Mouse (Mus musculus): ENCODE measurements around the gene Trpv3. TPM values are rescaled to one million over a fixed set of nuclear protein-coding genes. Genes with fewer than 3 reads are reported as not detected.
"Not testable (repeated sequence)": the region's sequence is repeated elsewhere in the genome, so short reads cannot be mapped to it uniquely, and the experiment has no call there.

The Trpv3 gene
- total and polyA plus RNA-seq, 2 experiments from 2014 or later = 0.24 to 0.52 TPM

GRCm38 (mm10) chr11:73283369-73283768 lies 16.2 kb downstream of the Trpv3 start:
- H3K27ac ChIP-seq = no peak overlapping the region
- H3K36me3 ChIP-seq (ENCODE audit: insufficient read depth, low read length) = no peaks in the 10 kb centered on the region
- DNase-seq (ENCODE audit: low spot score) (no peak), ATAC-seq (no peak)
- H3K4me1 ChIP-seq (ENCODE audit: insufficient read depth, low read length) = no peaks in the 10 kb centered on the region
- no peaks in the 10 kb centered on the region for H3K27me3 ChIP-seq (ENCODE audit: insufficient read depth, low read length)
- no peak overlapping the region for H3K9ac ChIP-seq (replicated peaks; ENCODE audit: low read length)
- TF ChIP-seq CTCF (IDR thresholded peaks at IDR 0.05; ENCODE audit: low read depth) = no peak
- no peaks in the 10 kb centered on the region for H3K9me3 ChIP-seq (ENCODE audit: low read length)
- WGBS = 72% methylated on average over 9 of the region's 9 CpGs
- H3K4me2 ChIP-seq (ENCODE audit: low read depth, low read length) = no peak overlapping the region
- no peak overlapping the region for H3K4me3 ChIP-seq (ENCODE audit: low read length)

- Histone ChIP-seq H3K4me2 (ENCODE audit: low read depth, low read length) (no peak overlapping the region), H3K4me1 (ENCODE audit: insufficient read depth, low read length) (no peaks in the 10 kb centered on the region), H3K36me3 (ENCODE audit: insufficient read depth, low read length) (no peaks in the 10 kb centered on the region), H3K27ac (no peak overlapping the region), H3K9me3 (ENCODE audit: low read length) (no peaks in the 10 kb centered on the region), H3K27me3 (ENCODE audit: insufficient read depth, low read length) (no peaks in the 10 kb centered on the region), H3K9ac (replicated peaks; ENCODE audit: low read length) (no peak overlapping the region), H3K4me3 (ENCODE audit: low read length) (no peak overlapping the region)
- DNase-seq (ENCODE audit: low spot score) = no peak
- no peak for ATAC-seq
- WGBS = 60% methylated on average over 1 of the region's 1 CpGs
- TF ChIP-seq CTCF (IDR thresholded peaks at IDR 0.05; ENCODE audit: low read depth) = no peak
These were observed 16.7 kb downstream of the Trpv3 start for GRCm38 (mm10) chr11:73283926-73284325.

GRCm38 (mm10) chr11:73284351-73284750 lies 17.2 kb downstream of the Trpv3 start:
- DNase-seq (ENCODE audit: low spot score) (no peak), ATAC-seq (no peak)
- Histone ChIP-seq H3K4me2 (ENCODE audit: low read depth, low read length) (no peak overlapping the region), H3K27ac (no peak overlapping the region), H3K4me3 (ENCODE audit: low read length) (no peak overlapping the region), H3K9ac (replicated peaks; ENCODE audit: low read length) (no peak overlapping the region), H3K9me3 (ENCODE audit: low read length) (no peaks in the 10 kb centered on the region), H3K27me3 (ENCODE audit: insufficient read depth, low read length) (no peaks in the 10 kb centered on the region), H3K4me1 (ENCODE audit: insufficient read depth, low read length) (no peaks in the 10 kb centered on the region), H3K36me3 (ENCODE audit: insufficient read depth, low read length) (no peaks in the 10 kb centered on the region)
- no peak for TF ChIP-seq CTCF (IDR thresholded peaks at IDR 0.05; ENCODE audit: low read depth)

GRCm38 (mm10) chr11:73289621-73290020 lies 22.4 kb downstream of the Trpv3 start:
- Histone ChIP-seq H3K4me1 (ENCODE audit: insufficient read depth, low read length) (no peaks in the 10 kb centered on the region), H3K27me3 (ENCODE audit: insufficient read depth, low read length) (no peaks in the 10 kb centered on the region), H3K4me2 (ENCODE audit: low read depth, low read length) (no peak overlapping the region), H3K27ac (no peak overlapping the region), H3K9me3 (ENCODE audit: low read length) (no peaks in the 10 kb centered on the region), H3K36me3 (ENCODE audit: insufficient read depth, low read length) (no peaks in the 10 kb centered on the region), H3K9ac (replicated peaks; ENCODE audit: low read length) (no peak overlapping the region), H3K4me3 (ENCODE audit: low read length) (no peak overlapping the region)
- whole genome bisulfite sequencing = 89% methylated on average over 1 of the region's 1 CpGs
- no peak for TF ChIP-seq CTCF (IDR thresholded peaks at IDR 0.05; ENCODE audit: low read depth)
- DNase-seq (ENCODE audit: low spot score) = no peak
- no peak for ATAC-seq

- Histone ChIP-seq H3K4me2 (ENCODE audit: low read depth, low read length) (no peak overlapping the region), H3K9ac (replicated peaks; ENCODE audit: low read length) (no peak overlapping the region), H3K27ac (no peak overlapping the region), H3K27me3 (ENCODE audit: insufficient read depth, low read length) (no peaks in the 10 kb centered on the region), H3K9me3 (ENCODE audit: low read length) (no peaks in the 10 kb centered on the region), H3K36me3 (ENCODE audit: insufficient read depth, low read length) (no peaks in the 10 kb centered on the region), H3K4me3 (ENCODE audit: low read length) (no peak overlapping the region), H3K4me1 (ENCODE audit: insufficient read depth, low read length) (no peaks in the 10 kb centered on the region)
- no peak for ATAC-seq
- 25% methylated on average over 2 of the region's 2 CpGs for WGBS
- DNase-seq (ENCODE audit: low spot score) = no peak
- TF ChIP-seq CTCF (IDR thresholded peaks at IDR 0.05; ENCODE audit: low read depth) = no peak
These were observed 35.9 kb downstream of the Trpv3 start for GRCm38 (mm10) chr11:73303123-73303522.

- ATAC-seq (no peak), DNase-seq (ENCODE audit: low spot score) (no peak)
- H3K9me3 ChIP-seq (ENCODE audit: low read length) = no peaks in the 10 kb centered on the region
- H3K27ac ChIP-seq = no peak overlapping the region
- no peak for TF ChIP-seq CTCF (IDR thresholded peaks at IDR 0.05; ENCODE audit: low read depth)
- WGBS = 42% methylated on average over 3 of the region's 3 CpGs
- no peaks in the 10 kb centered on the region for H3K36me3 ChIP-seq (ENCODE audit: insufficient read depth, low read length)
- no peaks in the 10 kb centered on the region for H3K27me3 ChIP-seq (ENCODE audit: insufficient read depth, low read length)
- H3K9ac ChIP-seq (replicated peaks; ENCODE audit: low read length) = no peak overlapping the region
- no peak overlapping the region for H3K4me2 ChIP-seq (ENCODE audit: low read depth, low read length)
- no peaks in the 10 kb centered on the region for H3K4me1 ChIP-seq (ENCODE audit: insufficient read depth, low read length)
- no peak overlapping the region for H3K4me3 ChIP-seq (ENCODE audit: low read length)
These were observed 48.8 kb downstream of the Trpv3 start for GRCm38 (mm10) chr11:73315961-73316360.

- H3K4me2 ChIP-seq (ENCODE audit: low read depth, low read length); H3K27me3 ChIP-seq (ENCODE audit: insufficient read depth, low read length); H3K9me3 ChIP-seq (ENCODE audit: low read length); DNase-seq (ENCODE audit: low spot score); H3K4me1 ChIP-seq (ENCODE audit: insufficient read depth, low read length); ATAC-seq; H3K4me3 ChIP-seq (ENCODE audit: low read length); H3K27ac ChIP-seq; H3K36me3 ChIP-seq (ENCODE audit: insufficient read depth, low read length); H3K9ac ChIP-seq (replicated peaks; ENCODE audit: low read length): not testable (repeated sequence)
- WGBS = 82% methylated on average over 2 of the region's 2 CpGs
These were observed 51.4 kb downstream of the Trpv3 start for GRCm38 (mm10) chr11:73318581-73318980.

GRCm38 (mm10) chr11:73321064-73321463 lies 53.9 kb downstream of the Trpv3 start:
- not testable (repeated sequence) for H3K9ac ChIP-seq (replicated peaks; ENCODE audit: low read length); H3K27ac ChIP-seq; H3K4me1 ChIP-seq (ENCODE audit: insufficient read depth, low read length); H3K4me3 ChIP-seq (ENCODE audit: low read length); DNase-seq (ENCODE audit: low spot score); H3K27me3 ChIP-seq (ENCODE audit: insufficient read depth, low read length); H3K9me3 ChIP-seq (ENCODE audit: low read length); H3K36me3 ChIP-seq (ENCODE audit: insufficient read depth, low read length); ATAC-seq; H3K4me2 ChIP-seq (ENCODE audit: low read depth, low read length)
- 96% methylated on average over 13 of the region's 13 CpGs for WGBS
